Mouse (Mus musculus): Measurements from ENCODE around the gene Wfdc15b. TPM values are rescaled to one million over a fixed set of nuclear protein-coding genes. Genes with fewer than 3 reads are reported as not detected.

Wfdc15b gene
- polyA plus RNA-seq, 1 experiment from 2014 or later = 23.4 TPM

DNA sequence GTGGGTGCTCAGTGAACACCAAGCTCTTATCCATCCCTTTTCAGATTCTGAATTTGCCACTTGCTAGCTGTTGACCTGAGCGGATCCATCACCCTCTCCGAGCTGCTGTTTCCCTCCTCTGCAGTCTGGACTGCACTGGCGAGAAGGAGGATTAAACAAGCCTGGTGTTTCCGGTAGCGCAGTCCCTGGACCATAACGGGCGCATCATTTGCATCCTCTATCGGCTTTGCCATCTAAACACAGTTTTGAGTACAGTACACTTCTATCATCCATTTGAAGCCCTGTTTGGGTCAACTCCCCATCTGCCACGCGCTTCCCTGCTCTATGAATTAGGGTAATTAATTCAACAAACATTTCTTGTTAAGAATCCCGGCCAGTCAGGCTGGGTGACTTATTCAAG, 51.1 kb downstream of the Wfdc15b start:
- no peaks in the 10 kb centered on the region for H3K9me3 ChIP-seq (ENCODE audit: control insufficient read depth, low read length)
- ATAC-seq = no peak
- no peak overlapping the region for H3K4me3 ChIP-seq (ENCODE audit: low read length)
- H3K4me2 ChIP-seq (ENCODE audit: low read depth, low read length) = no peak overlapping the region; the same call in 1 of the 2 replicates
- H3K4me1 ChIP-seq (ENCODE audit: control insufficient read depth, insufficient read depth, low read length) = peaks cover 18% of the 10 kb centered on the region
- 6% methylated on average over 11 of the region's 11 CpGs for WGBS
- no peak overlapping the region for H3K9ac ChIP-seq (ENCODE audit: low read depth, low read length)
- peaks cover 59% of the 10 kb centered on the region for H3K27me3 ChIP-seq (replicated peaks; ENCODE audit: control insufficient read depth, insufficient read depth, low read length)
- no peaks in the 10 kb centered on the region for H3K36me3 ChIP-seq (ENCODE audit: control insufficient read depth, insufficient read depth, low read length)
- H3K27ac ChIP-seq (ENCODE audit: low read length) = no peak overlapping the region

DNA sequence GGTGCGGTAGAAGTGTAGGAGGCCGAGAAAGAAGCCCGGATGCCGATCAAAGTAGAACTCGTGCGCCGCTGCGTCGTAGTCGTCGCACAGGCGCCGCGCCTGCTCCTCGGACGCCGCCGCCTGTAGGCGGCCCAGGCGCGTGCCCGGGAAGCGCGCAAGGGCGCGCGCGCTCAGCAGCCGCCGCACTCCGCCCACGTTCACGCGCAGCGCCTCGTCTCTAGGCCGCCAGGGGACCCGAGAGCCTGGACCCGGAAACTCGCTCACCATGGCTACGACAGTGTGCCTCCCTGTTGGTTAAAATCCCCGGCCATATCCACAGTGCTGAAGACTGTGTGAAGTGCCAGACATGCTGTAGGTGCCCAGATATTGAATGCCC, 52.9 kb downstream of the Wfdc15b start:
- 0 out of 2 replicates have a peak, but pooled peaks have one; percentile 42 for ATAC-seq
- H3K4me1 ChIP-seq (ENCODE audit: control insufficient read depth, insufficient read depth, low read length) = peaks cover 18% of the 10 kb centered on the region
- no peaks in the 10 kb centered on the region for H3K9me3 ChIP-seq (ENCODE audit: control insufficient read depth, low read length)
- WGBS = 5% methylated on average over 42 of the region's 42 CpGs
- no peak overlapping the region for H3K9ac ChIP-seq (ENCODE audit: low read depth, low read length)
- no peak overlapping the region for H3K27ac ChIP-seq (ENCODE audit: low read length)
- no peaks in the 10 kb centered on the region for H3K36me3 ChIP-seq (ENCODE audit: control insufficient read depth, insufficient read depth, low read length)
- H3K4me2 ChIP-seq (ENCODE audit: low read depth, low read length) = peak overlapping the region; percentile 61
- H3K4me3 ChIP-seq (ENCODE audit: low read length) = peak overlapping the region; percentile 32
- H3K27me3 ChIP-seq (replicated peaks; ENCODE audit: control insufficient read depth, insufficient read depth, low read length) = peaks cover 59% of the 10 kb centered on the region

DNA sequence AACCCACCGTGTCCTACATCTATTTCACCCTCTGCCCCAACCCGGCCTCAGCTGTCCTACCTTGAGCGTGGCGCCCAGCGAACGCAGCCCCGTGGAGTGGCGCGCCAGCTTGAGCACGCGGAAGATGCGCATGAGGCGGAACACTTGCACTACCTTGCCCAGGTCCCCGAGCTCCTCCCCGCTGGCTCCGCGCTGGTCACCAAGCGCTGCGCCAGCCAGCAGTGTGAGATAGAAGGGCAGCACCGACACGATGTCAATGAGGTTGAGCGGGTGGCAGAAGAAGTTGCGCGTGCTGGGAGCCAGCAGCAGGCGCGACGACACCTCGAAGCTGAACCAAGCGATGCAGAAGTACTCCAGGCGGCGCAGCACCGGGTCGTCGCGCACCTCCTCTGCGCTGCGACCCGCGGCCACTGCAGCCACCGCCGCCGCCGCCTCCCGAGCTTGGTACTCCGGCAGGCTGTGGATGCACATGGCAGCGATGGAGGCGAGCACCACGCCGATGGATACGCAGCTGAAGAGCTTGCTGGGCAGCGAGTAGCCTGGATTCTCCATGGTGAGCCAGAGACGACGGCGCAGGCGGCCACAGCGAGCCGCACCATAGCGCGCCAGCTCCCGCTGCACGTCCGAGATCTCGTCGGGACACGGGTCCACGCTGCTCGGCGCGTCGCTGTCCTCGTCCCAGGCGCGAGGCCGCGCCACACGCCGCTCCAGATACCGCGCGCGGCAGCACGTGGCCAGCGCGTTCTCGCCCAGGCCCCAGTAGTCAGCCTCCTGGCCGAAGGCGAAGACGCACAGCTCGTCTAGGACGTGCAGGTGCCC, 53.5 kb downstream of the Wfdc15b start:
- Histone ChIP-seq H3K27me3 (replicated peaks; ENCODE audit: control insufficient read depth, insufficient read depth, low read length) (peaks cover 59% of the 10 kb centered on the region), H3K4me3 (ENCODE audit: low read length) (peak overlapping the region; percentile 32), H3K36me3 (ENCODE audit: control insufficient read depth, insufficient read depth, low read length) (no peaks in the 10 kb centered on the region), H3K9ac (ENCODE audit: low read depth, low read length) (no peak overlapping the region), H3K27ac (ENCODE audit: low read length) (no peak overlapping the region), H3K4me1 (ENCODE audit: control insufficient read depth, insufficient read depth, low read length) (peaks cover 18% of the 10 kb centered on the region), H3K4me2 (ENCODE audit: low read depth, low read length) (peak overlapping the region; percentile 61), H3K9me3 (ENCODE audit: control insufficient read depth, low read length) (no peaks in the 10 kb centered on the region)
- 11% methylated on average over 90 of the region's 90 CpGs for WGBS
- ATAC-seq = 0 out of 2 replicates have a peak, but pooled peaks have one; percentile 18

DNA sequence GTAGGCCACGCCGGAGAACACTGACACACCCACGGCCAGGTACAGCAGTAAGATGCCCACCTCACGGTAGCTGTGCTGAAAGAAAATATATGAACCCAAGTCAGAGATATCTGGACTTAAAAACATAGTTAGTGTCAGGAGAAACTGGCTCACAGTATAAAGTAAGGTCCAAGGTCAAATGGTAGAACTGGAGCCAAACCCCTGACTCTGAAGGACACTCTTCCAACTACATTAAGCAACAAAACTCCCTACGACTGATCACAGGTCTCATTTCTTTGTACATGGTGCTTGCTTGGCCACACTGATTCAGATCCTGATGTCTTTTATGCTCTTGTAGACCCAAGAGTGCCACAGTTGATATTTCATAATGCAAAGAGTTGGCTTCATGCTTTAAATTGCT, 56.5 kb downstream of the Wfdc15b start:
- Histone ChIP-seq H3K9ac (ENCODE audit: low read depth, low read length) (no peak overlapping the region), H3K4me2 (ENCODE audit: low read depth, low read length) (no peak overlapping the region), H3K4me1 (ENCODE audit: control insufficient read depth, insufficient read depth, low read length) (peaks cover 9% of the 10 kb centered on the region), H3K36me3 (ENCODE audit: control insufficient read depth, insufficient read depth, low read length) (no peaks in the 10 kb centered on the region), H3K27me3 (replicated peaks; ENCODE audit: control insufficient read depth, insufficient read depth, low read length) (peaks cover 40% of the 10 kb centered on the region), H3K9me3 (ENCODE audit: control insufficient read depth, low read length) (no peaks in the 10 kb centered on the region), H3K27ac (ENCODE audit: low read length) (no peak overlapping the region), H3K4me3 (ENCODE audit: low read length) (no peak overlapping the region)
- no peak for ATAC-seq
- 93% methylated on average over 5 of the region's 5 CpGs for WGBS

Other genes starting within 250 kb of the Wfdc15b start
- gene Ywhab, start 226.7 kb downstream of the Wfdc15b start, polyA plus RNA-seq (2015; fragmentation: Nextera tagmentation; extraction: Ambion mirVana) = 233 and 238 TPM in 2 replicates
- 0.89 and 1.5 TPM in 2 replicates for gene Pabpc1l, start 196.2 kb downstream of the Wfdc15b start, polyA plus RNA-seq (2015; fragmentation: Nextera tagmentation; extraction: Ambion mirVana)
- gene Stk4, start 151.3 kb downstream of the Wfdc15b start, polyA plus RNA-seq (2015; fragmentation: Nextera tagmentation; extraction: Ambion mirVana) = 18.1 and 18.4 TPM in 2 replicates
- 55.6 and 57.5 TPM in 2 replicates for gene Tomm34, start 150.5 kb downstream of the Wfdc15b start, polyA plus RNA-seq (2015; fragmentation: Nextera tagmentation; extraction: Ambion mirVana)
- gene Kcns1, start 50.5 kb downstream of the Wfdc15b start, polyA plus RNA-seq (2015; fragmentation: Nextera tagmentation; extraction: Ambion mirVana) = 0.22 and 0.45 TPM in 2 replicates
- not detected in 2 replicates for gene Wfdc5, start 38.9 kb downstream of the Wfdc15b start, polyA plus RNA-seq (2015; fragmentation: Nextera tagmentation; extraction: Ambion mirVana)
- gene Wfdc12, start 31.1 kb downstream of the Wfdc15b start, polyA plus RNA-seq (2015; fragmentation: Nextera tagmentation; extraction: Ambion mirVana) = not detected in 2 replicates
- gene Wfdc15a, start 21.5 kb downstream of the Wfdc15b start, polyA plus RNA-seq (2015; fragmentation: Nextera tagmentation; extraction: Ambion mirVana) = not detected in 2 replicates
- not detected in 2 replicates for gene Svs2, start 16.8 kb upstream of the Wfdc15b start, polyA plus RNA-seq (2015; fragmentation: Nextera tagmentation; extraction: Ambion mirVana)
- not detected in 2 replicates for gene Svs3b, start 35.0 kb upstream of the Wfdc15b start, polyA plus RNA-seq (2015; fragmentation: Nextera tagmentation; extraction: Ambion mirVana)
- not detected in 2 replicates for gene Svs4, start 56.8 kb upstream of the Wfdc15b start, polyA plus RNA-seq (2015; fragmentation: Nextera tagmentation; extraction: Ambion mirVana)
- not detected in 2 replicates for gene Svs3a, start 67.6 kb upstream of the Wfdc15b start, polyA plus RNA-seq (2015; fragmentation: Nextera tagmentation; extraction: Ambion mirVana)
- gene Svs6, start 95.1 kb upstream of the Wfdc15b start, polyA plus RNA-seq (2015; fragmentation: Nextera tagmentation; extraction: Ambion mirVana) = not detected in 2 replicates
- gene Svs5, start 111.1 kb upstream of the Wfdc15b start, polyA plus RNA-seq (2015; fragmentation: Nextera tagmentation; extraction: Ambion mirVana) = not detected in 2 replicates
- gene Slpi, start 167.4 kb upstream of the Wfdc15b start, polyA plus RNA-seq (2015; fragmentation: Nextera tagmentation; extraction: Ambion mirVana) = 2.3 and 2.7 TPM in 2 replicates
- 25.1 and 25.4 TPM in 2 replicates for gene Rbpjl, start 181.5 kb upstream of the Wfdc15b start, polyA plus RNA-seq (2015; fragmentation: Nextera tagmentation; extraction: Ambion mirVana)
- gene Matn4, start 183.5 kb upstream of the Wfdc15b start, polyA plus RNA-seq (2015; fragmentation: Nextera tagmentation; extraction: Ambion mirVana) = 8.3 and 9.0 TPM in 2 replicates
- gene Sdc4, start 222.2 kb upstream of the Wfdc15b start, polyA plus RNA-seq (2015; fragmentation: Nextera tagmentation; extraction: Ambion mirVana) = 130 and 138 TPM in 2 replicates
- gene Sys1, start 235.3 kb upstream of the Wfdc15b start, polyA plus RNA-seq (2015; fragmentation: Nextera tagmentation; extraction: Ambion mirVana) = 54.0 and 56.4 TPM in 2 replicates
- 9.8 and 11.9 TPM in 2 replicates for gene Gm20458, start 239.3 kb upstream of the Wfdc15b start, polyA plus RNA-seq (2015; fragmentation: Nextera tagmentation; extraction: Ambion mirVana)